Mouse (Mus musculus): ENCODE results near the gene Kcnh4. TPM values are rescaled to one million over a fixed set of nuclear protein-coding genes. Genes with fewer than 3 reads are reported as not detected.

The Kcnh4 gene
- total RNA-seq, 2 experiments from 2014 or later, result 1.8 to 2.8 TPM

DNA sequence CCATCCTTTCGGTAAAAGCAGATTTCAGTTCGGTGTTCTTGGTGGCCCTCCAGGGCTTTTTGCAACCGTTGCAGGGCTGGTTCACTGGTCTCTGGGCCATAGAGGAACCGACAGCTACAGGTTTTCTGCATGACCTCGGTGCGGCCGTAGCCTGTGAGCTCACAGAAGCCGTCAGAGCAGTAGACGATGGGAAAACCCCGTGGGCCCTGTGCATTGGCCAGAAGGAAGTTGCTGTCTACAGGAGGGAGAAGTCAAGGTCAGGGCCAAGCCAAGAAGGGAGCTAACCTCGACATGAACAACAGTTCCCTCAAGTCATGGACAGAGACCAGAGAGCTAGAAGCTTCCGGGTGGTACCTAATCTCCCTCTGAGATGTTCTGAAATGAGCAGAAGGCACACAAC, 2.2 kb downstream of the Kcnh4 start:
- no peak for TF ChIP-seq CTCF (conservative IDR thresholded peaks at IDR 0.05)
- DNase-seq (ENCODE audit: low spot score in 2 of 2), result no peak
- Histone ChIP-seq H3K27ac (no peak overlapping the region), H3K4me3 (no peak overlapping the region)

DNA sequence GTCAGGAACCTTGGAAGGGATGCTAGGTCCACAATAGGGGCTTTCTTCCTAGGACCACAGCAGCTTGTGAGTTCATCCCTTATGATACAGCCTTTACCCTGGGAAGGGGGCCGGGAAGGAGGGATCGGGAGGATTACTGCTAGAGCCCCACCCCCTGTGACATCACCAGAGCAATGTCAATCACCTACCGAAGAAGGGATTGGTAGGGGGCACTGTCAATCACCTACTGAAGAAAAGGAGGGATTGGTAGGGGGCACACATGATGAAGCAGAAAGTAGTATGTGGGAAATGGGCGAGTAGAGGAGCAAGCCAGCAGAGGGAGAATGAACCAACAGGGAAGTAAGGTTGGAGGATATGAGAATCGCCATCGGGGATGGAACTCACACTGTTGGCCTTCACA, 3.3 kb downstream of the Kcnh4 start:
- Histone ChIP-seq H3K4me3 (no peak overlapping the region), H3K27ac (no peak overlapping the region)
- no peak for TF ChIP-seq CTCF (conservative IDR thresholded peaks at IDR 0.05)
- no peak for DNase-seq (ENCODE audit: low spot score in 2 of 2)

DNA sequence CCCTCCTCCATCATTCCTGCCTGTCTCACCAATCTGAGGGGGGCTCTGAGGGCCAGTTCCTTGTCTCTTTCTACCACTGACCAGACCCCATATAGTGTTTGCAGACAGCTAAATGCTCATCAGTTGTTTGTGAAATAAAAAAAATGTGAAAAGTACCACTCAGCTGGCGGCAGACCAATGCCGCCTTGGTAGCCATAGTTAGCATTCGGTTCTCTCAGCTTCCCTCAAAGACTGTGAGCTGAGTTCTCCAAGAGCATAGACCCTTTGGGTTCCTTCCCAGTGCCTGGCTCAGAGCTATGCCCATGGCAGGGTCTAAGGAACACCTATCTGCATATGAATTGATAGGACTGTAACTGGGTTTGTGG, 5.1 kb downstream of the Kcnh4 start:
- no peak for TF ChIP-seq CTCF (conservative IDR thresholded peaks at IDR 0.05)
- Histone ChIP-seq H3K27ac (peak overlapping the region; percentile 75), H3K4me3 (no peak overlapping the region)
- DNase-seq (ENCODE audit: low spot score in 2 of 2), result no peak

DNA sequence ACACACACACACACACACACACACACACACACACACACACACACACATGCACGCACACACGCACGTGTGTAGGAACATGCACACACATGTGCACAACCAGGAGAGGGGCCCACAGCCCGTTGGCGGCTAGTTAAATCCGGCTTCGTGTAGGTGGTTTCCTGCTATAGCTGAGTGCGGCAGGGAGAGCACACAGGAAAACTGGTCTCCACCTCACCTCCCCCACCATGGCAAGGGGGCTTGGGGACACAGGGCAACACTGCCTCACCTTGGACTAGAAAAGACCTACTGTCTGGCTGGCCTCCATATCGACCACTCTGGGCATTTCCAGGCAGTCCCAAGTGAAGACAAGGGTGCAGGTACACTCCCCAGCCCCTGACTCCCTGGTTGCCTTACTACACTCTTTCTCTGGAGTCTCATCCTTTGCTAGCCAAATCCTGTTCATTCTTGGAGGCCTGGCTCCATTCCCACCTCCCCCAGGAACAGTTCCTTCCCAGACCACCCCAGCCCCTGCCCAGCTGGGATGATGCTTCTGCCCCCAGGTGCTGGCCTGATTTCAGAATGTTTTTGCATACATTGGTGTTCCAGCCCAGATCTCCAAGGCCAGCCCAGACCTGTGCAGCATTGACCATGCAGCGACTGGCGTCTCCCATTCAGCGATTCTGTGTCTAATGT, 5.6 kb downstream of the Kcnh4 start:
- DNase-seq (ENCODE audit: low spot score in 2 of 2), result no peak
- H3K4me3 ChIP-seq, result no peak overlapping the region
- H3K27ac ChIP-seq, result peak overlapping the region; percentile 75
- no peak for TF ChIP-seq CTCF (conservative IDR thresholded peaks at IDR 0.05)

DNA sequence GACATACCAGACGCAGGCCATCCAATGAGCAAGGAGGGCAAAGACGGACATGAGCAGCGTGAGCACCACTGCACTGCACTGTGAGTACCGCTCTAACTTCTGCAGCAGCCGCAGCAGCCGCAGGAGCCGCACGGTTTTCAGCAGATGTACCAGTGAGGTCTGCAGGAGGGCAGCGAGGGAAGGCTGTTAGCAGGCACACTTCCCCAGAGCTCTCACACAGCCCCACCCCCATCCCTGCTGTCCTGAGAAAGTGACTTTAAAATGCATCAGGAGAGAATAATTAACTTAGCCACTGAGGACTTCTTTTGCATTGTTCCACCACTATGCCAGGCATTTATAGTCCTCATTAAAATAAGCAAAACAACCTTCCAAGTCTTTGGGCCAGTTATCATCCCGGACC, 7.4 kb downstream of the Kcnh4 start:
- DNase-seq (ENCODE audit: low spot score in 2 of 2), result no peak
- no peak overlapping the region for H3K4me3 ChIP-seq
- no peak overlapping the region for H3K27ac ChIP-seq
- TF ChIP-seq CTCF (conservative IDR thresholded peaks at IDR 0.05), result no peak

DNA sequence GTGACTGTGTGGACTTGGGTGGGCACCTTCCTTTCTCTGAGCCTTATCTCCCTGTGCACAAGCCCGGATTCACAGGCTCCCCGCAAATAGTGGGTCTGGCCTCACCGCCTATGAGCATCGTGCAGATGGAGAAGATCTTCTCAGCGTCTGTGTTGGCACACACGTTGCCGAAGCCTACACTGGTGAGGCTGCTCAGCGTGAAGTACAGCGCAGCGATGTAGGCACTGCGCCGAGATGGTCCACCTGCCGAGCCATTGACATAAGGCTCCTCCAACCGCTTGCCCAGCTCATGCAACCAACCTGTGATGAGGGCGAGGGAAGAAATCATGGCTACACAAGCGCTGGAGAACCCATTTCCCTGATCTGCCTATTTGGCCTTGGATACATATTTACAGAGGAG, 9.6 kb downstream of the Kcnh4 start:
- no peak for TF ChIP-seq CTCF (conservative IDR thresholded peaks at IDR 0.05)
- Histone ChIP-seq H3K4me3 (no peak overlapping the region), H3K27ac (no peak overlapping the region)
- peak in 1 of 2 experiments; percentile 41 for DNase-seq (ENCODE audit: low spot score in 2 of 2)

DNA sequence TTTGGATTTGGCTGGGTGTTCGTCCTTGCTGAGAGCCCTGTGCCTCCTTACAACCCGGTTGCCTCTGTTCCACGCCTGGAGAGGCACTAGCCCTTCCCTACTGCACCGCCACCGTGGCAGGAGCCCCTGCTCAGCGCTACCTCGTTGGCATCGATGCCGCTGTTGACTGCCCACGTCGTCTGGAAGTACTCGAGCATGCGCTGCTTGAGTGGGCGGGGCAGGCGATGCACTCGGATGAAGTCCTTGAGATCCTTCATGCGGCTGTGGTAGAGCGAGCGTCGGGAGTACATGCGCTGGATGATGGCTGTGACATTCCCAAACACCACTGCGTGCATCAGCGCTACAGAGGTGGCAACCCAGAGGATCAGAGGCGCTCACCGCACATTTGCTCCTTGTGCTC, 10.3 kb downstream of the Kcnh4 start:
- Histone ChIP-seq H3K4me3 (no peak overlapping the region), H3K27ac (no peak overlapping the region)
- DNase-seq (ENCODE audit: low spot score in 2 of 2), result no peak
- TF ChIP-seq CTCF (conservative IDR thresholded peaks at IDR 0.05), result no peak

DNA sequence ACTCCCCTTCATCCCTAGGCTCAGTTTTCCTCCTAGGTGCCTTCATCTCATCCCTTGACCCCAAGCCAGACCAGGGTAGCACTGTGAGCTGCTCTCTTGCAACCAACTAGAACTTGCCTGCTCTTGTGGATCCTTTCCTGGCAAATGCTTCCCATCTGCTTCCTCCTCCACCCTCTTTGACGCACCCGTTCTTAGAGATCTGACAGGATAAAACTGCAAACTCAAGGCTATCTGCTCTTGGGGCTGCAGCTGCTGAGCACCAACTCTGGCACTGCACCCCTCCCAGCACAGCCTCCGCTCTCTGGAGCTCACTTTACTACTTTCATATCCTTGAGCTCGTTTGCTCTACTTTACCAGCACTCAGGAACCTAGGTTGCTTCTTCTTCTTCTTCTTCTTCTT, 11.1 kb downstream of the Kcnh4 start:
- DNase-seq (ENCODE audit: low spot score in 2 of 2), result peak in 1 of 2 experiments; percentile 23
- Histone ChIP-seq H3K4me3 (no peak overlapping the region), H3K27ac (no peak overlapping the region)
- TF ChIP-seq CTCF (conservative IDR thresholded peaks at IDR 0.05), result no peak

DNA sequence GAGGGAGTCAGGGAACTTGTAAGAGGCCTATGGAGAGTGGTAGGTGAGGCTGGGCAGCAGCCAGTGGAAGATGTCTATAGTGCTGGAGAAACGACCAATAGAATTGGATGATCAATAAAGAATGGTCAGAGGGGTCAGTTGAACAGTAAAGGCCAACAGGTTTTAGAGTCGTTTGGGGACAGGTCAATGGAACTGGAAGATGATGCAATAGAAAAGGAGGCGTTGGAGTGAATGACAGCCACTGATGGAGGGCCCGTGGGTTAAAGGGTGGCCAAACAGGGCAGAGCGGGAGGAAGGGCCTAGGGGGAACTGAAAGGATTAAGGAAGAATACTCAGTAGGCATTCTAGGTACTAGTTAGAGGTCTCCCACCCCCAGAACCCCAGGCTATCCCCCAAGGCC, 12.6 kb downstream of the Kcnh4 start:
- H3K4me3 ChIP-seq, result no peak overlapping the region
- H3K27ac ChIP-seq, result no peak overlapping the region
- no peak for TF ChIP-seq CTCF (conservative IDR thresholded peaks at IDR 0.05)
- DNase-seq (ENCODE audit: low spot score in 2 of 2), result no peak

DNA sequence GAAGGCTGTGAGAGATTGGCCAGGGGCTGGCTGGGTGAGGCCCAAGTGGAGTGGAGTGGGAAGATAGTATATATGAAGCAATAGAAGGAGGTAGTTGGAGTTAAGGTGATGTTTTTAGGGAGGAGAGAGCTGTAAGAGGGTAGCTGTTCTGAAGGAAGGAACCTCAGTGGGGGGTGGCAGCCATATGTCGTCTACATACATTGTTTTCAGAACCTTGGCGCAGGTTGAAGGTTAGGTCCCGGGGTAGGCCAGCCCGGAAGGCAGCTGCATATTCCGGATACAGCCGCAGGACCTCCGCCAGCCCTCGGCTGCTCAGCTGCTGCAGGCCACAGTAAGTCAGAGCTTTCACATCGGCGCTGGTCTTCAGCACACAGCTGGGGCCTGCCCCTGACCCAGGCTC, 13.2 kb downstream of the Kcnh4 start:
- H3K27ac ChIP-seq, result no peak overlapping the region
- TF ChIP-seq CTCF (conservative IDR thresholded peaks at IDR 0.05), result no peak
- H3K4me3 ChIP-seq, result no peak overlapping the region
- no peak for DNase-seq (ENCODE audit: low spot score in 2 of 2)

DNA sequence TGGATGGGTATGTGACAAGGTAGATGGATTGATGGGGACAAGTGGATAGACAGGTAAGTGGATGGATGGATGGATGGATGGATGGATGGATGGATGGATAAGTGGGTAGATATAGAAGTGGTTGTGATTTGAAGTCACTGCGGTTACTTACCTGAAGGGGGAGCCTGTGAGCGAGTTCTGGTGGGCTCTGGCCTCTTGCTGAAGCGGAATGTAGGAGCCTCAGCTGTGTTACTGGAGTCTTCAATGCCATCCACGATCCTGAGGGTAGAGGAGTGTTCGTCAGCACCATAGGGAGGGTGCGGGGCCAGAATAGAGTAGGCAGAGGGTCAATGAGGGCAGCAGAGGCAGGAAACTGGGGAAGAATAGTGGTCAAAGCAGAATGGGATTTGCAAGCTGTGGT, 14.7 kb downstream of the Kcnh4 start:
- Histone ChIP-seq H3K4me3 (no peak overlapping the region), H3K27ac (no peak overlapping the region)
- DNase-seq (ENCODE audit: low spot score in 2 of 2), result peak in 1 of 2 experiments; percentile 57
- peak; percentile 81 for TF ChIP-seq CTCF (conservative IDR thresholded peaks at IDR 0.05)

DNA sequence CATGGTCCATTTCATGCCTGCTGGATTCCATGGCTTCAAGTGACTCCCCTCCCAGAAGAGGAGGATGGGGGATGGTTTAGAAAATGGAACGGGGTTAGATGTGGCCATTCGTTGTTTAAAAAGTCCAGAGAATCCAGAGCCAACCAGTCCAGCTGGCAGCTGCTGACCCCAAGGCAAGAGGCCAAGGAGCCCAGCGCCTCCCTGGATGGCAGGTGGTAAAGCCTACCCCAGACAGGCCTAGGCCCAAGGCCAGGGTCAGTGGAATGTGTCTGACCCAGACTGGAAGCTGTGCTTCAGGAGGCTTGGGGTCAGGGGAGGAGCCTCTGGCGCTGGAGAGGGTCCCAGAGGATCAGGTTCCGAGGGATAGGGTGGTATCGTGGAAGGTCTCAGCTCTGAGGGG, 18.4 kb downstream of the Kcnh4 start:
- TF ChIP-seq CTCF (conservative IDR thresholded peaks at IDR 0.05), result no peak
- H3K27ac ChIP-seq, result no peak overlapping the region
- H3K4me3 ChIP-seq, result no peak overlapping the region
- DNase-seq (ENCODE audit: low spot score in 2 of 2), result no peak

DNA sequence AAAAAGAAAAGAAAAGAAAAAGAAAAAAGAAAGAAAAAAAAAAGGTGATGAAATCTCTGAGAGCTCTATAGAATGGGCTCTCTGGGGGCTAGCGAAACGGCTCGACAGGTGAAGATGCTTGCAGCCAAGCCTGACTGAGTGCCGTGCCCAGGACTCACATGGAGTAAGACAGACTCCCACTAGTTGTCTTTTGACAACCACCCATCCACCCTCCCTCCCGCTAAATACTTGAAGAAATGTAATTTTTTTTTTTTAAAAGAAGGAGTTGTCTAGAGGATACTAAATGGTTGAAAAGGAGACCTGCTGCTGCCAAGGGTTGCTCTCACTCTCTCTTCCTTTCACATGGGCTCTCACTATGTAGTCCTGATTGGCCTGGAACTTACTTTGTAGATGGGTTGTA, 21.0 kb downstream of the Kcnh4 start:
- DNase-seq (ENCODE audit: low spot score in 2 of 2), result no peak
- peak overlapping the region; percentile 88 for H3K27ac ChIP-seq
- H3K4me3 ChIP-seq, result peak overlapping the region; percentile 97
- no peak for TF ChIP-seq CTCF (conservative IDR thresholded peaks at IDR 0.05)

DNA sequence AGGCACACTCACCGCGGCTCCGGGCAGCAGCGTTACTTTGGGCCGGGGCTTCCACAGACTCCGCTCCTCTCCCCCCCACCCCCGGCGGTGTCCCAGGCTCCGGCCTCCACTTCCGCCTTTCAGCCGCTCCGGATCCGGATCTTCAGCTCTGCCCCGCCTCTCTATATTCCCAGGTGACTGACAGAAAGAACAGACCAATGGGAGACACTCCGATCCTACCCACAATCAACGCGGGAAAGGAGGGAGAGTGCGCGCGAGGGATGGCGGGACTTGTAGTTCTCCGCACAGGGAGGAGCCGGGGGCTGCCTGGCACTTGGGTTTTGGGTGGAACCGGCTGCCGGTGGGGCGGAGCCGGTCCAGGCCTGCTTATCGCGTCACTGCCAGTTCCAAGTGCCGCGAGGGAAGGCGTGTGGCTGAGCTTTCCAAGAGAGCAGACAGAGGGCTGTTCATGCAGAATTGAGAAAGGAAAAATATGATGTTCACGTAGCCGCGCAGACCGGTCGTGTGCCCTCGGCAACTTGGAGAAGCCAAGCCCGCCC, 21.6 kb downstream of the Kcnh4 start, which contains the start of gene Rab5c:
Rab5c (minus strand) TSS at position 150 of the 539 bp plus-strand sequence.
- H3K4me3 ChIP-seq, result peak within 1 kb of the TSS; percentile 97
- TF ChIP-seq CTCF (conservative IDR thresholded peaks at IDR 0.05), result peak; percentile 41; the same call in 1 of the 2 replicates

More for the DNA sequence above, 21.6 kb downstream of the Kcnh4 start, which contains the start of gene Rab5c:
- H3K27ac ChIP-seq, result peak within 1 kb of the TSS; percentile 96
- peak; percentile 99 to 100 for DNase-seq (ENCODE audit: low spot score in 2 of 2)

All from layer of hippocampus, adult 2 months (tissue).